Mouse (Mus musculus): ENCODE measurements around the gene Ptprn2.

Gene Ptprn2

DNA sequence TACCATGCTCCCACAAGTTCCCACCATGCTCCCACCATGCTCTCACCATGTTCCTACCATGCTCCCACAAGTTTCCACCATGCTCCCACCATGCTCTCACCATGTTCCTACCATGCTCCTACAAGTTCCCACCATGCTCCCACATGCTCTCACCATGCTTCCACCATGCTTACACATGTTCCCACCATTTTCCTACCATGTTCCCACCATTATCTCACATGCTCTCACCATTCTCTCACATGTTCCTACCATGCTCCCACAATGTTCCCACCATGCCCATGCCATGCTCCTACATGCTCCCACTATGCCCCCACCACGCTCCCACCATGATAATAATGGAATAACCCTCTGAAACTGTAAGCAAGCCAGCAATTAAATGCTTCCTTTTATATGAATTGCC, 495.8 kb downstream of the Ptprn2 start:
- DNase-seq (ENCODE audit: low spot score), result no peak

DNA sequence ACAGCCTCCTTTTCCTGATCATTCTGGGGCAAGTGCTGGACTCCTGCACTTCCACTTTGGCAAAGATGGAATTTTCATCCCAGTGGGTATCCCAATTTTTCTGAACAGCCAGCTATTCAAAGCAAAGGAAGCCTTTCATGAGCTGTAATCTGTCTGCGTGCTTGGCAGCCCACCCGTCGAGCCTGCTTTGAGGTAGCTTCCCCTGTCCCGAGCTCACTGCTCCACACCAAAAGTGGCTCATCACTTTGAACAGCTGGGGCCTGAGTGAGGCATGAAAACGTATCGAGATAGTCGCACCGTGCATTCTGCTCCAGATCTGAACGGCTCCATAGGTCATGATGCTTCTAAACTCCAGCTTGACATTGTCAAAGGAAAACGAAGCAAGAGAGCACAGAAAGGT, 503.6 kb downstream of the Ptprn2 start:
- no peak for DNase-seq (ENCODE audit: low spot score)

DNA sequence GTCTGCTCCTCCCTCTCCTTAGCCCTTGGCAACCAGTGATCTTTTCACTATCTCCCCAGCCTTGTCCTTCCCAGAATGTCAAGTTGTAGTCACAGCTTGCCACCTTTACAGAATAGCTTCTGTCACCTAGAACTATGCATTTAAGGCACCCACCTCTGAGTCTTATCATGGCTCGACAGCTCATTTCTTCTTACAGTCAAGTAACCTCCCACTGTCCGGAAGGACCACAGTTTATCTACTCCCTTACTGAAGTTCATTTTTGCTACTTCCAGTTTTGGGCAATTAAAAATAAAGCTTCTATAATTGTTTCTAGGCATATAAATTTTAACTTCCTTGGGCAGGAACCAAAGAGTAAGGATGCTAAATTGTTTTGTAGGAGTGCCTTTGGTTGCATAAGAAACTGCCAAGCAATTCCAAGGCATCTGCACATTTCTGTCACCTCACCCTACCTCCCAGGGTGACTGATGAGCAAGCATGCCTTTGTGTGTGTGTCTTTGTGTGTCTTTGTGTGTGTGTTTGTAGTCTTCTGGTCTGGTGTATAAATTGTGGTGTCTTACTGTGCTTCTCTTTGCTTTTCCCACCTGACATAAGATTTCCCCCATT, 516.1 kb downstream of the Ptprn2 start:
- DNase-seq (ENCODE audit: low spot score), result no peak

DNA sequence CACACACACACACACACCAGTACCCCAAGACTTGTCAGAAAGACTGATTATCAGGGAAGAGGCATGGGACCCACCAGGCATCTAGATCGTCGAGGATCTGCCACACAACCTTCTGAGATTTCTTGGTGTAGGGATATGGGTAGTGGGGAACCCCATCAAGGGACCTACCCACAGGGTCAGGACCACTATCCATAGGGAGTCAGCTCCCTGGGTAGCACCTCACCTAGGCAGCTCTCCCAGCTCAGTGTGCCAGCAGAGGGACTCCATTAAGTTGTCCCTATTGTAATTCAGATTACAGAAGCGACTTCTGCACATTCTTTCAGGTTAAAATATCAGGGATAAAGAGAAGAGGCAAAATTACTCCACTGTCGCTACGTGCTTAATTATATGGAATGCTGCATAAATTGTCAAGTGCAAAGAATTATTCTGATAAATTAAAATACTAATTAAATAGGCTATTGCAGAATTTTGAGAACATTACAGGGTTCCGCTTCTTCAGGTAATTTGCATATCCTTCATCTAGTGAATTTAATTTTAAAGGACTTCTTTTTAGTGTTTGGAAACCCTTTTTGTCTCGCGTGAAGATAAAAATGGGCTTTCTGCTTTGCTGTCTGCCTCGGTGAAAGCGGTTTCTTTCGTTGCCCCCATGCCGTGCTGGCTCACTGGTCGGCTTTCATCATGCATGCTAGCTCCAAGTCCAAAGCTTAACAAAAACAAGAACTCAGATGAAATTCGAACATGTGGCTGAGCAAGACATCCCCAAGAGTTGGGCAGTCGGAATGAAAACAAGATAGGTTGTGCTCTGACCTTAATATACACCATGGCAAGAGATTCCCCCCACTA, 531.5 kb downstream of the Ptprn2 start:
- no peak for DNase-seq (ENCODE audit: low spot score)

DNA sequence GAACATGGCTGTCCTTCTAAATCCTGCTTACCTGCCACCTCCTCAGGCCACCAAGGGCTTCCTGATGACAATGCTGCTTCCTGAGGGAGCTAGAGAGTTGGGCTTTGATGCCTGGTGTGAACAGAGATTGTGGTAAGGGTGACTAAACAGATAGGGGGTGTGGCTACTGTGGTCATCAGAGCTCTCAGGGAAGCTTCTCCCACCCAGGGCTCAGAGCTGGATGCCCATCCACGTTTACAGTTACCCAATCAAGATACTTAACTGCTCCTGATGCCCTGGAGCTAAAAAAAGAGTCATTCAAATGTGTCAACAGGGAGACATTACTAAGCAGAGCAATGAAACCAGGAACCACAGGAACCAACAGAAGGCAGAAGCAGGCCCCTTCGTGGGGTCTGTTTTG, 532.4 kb downstream of the Ptprn2 start:
- DNase-seq (ENCODE audit: low spot score), result no peak

DNA sequence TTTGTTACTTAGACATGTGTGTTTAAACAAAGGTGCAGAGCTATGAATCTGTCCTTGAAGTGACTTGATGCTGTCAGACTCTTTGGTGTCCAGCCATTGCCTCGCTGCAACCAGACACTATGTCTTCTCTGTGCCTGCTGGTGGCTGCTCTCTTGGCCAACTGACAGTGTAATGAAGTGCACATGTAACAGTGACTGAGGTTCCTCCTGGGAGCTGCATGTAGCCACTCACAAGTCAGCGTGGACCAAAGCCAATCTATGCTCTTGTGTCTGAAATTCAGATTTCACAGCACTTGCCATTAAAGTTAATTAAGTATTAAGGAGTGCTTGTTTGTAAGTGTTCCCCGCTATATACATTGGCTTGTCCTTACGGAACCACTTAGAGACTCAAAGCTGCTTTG, 537.7 kb downstream of the Ptprn2 start:
- DNase-seq (ENCODE audit: low spot score), result no peak

DNA sequence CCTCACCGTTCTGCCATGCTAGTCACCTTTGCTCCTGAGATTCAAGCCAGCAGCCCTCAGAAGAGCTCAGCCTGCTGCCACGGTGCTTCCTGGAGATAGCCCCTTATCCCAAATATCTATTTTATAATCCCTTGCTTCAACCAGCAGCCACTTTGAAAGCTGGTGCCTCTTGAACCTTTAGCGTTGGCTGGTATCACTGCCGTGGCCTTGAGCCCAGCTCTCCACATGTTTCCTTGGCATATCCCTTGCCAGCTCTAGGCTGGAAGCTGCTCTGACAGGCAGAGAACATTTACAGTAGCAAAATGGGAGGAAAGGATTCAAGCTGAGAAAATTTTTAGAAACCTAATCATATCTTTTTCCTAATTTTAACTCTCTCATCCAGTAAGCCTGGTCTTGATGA, 539.4 kb downstream of the Ptprn2 start:
- no peak for DNase-seq (ENCODE audit: low spot score)

DNA sequence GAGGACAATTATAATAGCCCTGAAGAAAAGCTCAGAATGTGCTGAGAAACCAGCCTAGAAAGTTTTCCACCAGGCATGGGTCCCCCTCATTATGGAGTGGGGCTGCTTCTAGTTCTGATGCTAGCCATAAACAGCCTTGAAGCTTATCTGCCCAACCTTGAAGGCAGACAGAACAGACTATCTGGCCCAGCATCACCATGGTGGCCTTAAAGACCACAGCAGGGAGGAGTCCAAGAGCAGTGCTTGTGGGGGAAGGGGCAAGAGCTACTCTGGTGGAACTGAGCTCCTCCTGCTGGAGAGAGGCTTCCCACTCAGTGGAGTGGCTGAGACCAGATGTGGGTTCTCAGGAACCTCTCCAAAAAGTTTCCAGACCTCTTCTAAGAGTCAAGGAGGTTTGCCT, 540.2 kb downstream of the Ptprn2 start:
- DNase-seq (ENCODE audit: low spot score), result no peak

DNA sequence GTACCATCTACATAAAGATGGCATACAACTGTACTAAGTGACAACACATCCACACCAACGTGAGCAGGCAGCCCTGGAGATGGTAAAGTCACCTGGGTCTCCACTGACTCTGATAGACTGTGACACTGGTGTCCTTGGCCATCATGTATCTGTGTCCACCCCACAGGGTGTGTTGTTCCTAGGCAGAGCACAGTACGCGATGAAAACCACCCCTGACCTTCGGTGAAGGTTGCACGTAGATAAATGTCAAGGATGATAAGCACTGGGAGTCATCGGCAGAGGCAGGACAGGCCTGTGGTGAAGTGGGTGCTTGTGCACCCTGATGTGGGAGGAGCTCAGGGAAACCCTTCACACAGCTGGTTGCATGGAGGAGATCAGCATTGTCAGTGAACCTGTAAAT, 541.8 kb downstream of the Ptprn2 start:
- no peak for DNase-seq (ENCODE audit: low spot score)

DNA sequence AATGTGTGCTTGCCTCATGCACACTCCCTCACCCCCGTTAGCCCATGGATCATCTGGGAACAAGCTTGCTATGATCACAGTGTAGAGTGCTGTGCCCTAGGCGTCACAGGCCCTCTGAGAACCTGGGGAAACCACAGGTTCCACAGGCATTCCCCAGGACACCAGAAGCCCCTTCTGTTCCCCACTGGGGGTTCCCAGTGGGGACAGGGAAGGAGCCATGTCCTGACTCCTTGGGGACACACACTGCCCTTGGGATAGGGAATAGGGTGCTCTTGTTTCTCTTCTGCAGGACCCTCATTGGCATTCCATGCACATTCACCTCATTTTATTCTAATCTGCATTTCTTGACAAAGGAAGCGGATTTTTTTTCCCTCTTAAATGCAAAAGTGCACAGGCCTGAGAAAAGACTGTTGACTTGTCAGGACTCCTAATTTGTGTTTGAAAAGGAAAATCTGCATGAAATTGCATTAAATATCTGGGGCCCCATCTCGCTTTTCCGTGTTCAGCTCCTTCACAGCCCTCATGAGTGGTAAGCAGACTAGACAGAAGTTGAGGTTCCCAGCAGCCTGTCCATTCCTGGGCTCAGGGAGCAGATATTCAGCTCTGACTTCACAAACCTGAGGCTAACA, 542.9 kb downstream of the Ptprn2 start:
- no peak for DNase-seq (ENCODE audit: low spot score)

DNA sequence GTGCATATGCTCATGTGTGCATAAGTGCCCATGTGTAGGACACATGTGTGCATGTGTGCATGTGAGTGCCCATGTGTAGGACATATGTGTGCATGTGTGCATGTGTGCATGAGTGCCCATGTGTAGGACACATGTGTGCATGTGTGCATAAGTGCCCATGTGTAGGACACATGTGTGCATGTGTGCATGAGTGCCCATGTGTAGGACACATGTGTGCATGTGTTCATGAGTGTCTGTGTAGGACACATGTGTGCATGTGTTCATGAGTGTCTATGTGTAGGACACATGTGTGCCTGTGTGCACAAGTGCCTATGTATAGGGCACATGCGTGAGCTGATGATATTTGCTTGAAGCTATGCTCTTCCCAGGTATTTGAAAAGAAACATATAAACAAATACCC, 547.7 kb downstream of the Ptprn2 start:
- no peak for DNase-seq (ENCODE audit: low spot score)

DNA sequence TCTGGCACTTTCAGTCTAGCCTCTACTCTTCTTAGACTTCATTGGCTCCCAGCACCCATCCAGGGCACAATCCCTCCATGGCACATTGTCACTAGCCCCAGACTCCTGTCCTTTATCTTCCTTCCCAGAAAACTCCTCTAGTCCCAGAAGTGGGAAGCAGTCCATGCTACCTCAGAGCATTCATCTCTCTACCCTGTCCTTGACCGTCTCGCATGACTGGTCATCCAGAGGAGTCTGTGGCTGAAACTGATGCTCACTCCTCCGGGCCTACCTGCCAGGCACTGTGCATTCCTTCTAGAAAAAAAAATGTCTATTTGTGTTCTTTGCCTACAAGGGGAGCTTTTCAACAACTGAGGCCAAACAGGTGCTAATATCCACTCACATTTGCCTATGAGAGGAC, 549.0 kb downstream of the Ptprn2 start:
- DNase-seq (ENCODE audit: low spot score), result no peak

DNA sequence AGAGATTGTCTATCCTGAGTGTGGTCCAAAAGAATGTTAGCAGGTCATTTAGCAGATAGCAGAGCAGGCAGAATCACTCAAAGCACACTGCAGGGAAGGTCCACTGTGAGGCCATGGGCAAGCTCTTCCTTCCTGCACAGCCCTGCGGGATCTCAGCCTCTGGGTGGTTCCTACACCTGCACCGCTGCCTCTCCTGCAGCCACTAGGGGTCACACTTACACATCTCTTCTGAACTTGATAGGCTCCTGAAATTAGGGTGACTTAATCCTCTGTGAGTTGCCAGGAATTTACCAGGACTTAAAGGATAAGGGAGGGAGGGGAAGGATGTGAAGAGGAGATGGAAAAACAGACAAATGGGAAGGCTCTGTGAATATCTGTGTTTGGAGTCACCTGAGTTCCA, 549.7 kb downstream of the Ptprn2 start:
- peak; percentile 39 for DNase-seq (ENCODE audit: low spot score)

DNA sequence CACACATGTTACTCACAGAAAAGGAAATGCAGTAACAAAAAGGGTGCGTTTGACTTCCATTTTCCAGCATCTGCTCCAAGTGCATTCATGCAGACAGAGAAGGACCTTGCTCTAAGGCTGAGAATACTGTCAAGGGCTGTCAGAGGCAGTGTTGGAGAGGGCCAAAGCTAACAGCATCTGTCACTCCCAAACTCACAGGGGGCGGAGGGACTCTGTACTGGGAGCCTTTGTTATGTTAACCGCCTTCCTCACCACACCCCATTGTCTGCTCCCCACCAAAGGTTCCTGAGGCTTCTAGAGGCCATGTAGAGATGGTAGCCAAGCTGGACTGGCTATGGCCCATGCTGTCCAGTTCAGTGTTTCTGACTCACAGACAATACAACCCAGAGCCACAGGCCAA, 553.9 kb downstream of the Ptprn2 start:
- no peak for DNase-seq (ENCODE audit: low spot score)

DNA sequence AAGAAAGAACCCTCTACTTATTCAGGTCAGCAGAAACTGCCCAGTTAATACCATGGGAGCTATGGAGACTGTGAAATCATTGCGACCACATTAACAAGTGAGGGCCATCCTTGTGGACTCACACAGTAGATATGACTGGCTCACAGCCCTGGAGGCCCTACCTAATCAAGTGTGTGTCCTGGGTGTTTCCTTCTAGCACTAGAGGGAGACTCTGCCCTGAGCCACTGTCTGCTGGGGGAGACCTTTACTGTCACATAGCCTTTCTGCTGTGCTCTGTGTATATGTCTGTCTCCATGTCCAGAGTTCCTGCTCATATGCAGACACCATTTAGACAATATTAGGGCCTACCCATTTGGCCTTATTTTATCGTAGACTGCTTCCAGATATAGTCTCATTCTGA, 555.9 kb downstream of the Ptprn2 start:
- no peak for DNase-seq (ENCODE audit: low spot score)

DNA sequence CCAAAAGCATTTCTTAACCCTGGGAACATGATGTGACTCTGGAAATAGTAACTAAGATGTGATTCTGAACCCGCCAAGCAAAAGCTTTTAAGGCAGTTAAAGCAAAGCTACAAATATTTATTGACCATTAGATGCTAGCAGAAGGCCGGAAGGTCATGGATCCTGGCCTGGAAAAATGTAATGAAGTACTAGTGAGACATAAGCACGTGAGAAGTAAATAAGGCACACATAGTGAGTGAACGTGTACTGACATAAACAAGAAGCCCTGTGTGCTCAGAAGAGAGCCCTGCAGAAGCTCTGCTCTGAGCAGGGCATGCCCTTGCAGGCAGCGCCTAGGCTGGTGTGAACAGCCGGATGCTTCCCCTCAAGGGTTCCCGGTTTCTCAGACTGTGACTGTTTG, 557.2 kb downstream of the Ptprn2 start:
- no peak for DNase-seq (ENCODE audit: low spot score)

DNA sequence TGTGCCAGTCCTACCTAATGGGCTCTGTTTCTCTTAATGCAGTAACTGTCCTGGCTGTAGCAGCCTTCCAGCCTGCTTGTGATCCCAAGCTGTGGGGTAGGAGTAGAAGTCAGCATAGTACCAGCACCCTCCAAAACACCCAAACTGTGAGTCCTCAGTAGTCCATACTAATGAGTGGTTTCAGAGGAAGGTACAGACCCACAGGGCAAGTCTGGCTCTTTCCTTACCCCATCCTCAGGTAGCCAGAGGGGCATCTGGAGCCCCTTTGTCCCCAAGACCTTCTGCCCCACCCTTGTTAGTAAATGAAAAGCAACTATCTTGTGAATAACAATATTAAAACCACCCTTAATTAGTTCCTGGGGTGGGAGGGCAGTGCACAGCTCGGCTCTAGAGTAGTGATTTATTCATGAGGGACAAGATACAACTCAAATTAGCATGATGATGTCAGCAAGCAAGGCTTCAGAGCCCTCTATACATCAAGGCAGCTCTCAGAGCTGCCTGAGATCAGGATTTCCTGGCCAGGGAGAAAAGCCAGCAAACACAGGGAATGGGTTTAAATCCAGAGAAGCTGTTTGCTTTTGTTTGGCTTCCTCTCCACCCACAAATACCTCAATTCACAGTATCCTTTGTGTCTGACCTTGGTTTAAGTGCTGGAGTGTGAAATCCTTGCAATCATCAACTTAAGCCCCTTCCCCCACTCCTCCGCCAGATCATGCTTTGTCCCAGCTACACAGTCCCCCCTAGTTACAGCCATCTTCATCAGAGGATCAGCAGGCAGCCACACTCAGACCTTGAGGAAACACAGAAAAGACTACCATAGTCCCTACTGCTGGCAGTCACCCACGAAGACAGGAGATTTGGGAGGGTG, 562.1 kb downstream of the Ptprn2 start:
- no peak for DNase-seq (ENCODE audit: low spot score)

DNA sequence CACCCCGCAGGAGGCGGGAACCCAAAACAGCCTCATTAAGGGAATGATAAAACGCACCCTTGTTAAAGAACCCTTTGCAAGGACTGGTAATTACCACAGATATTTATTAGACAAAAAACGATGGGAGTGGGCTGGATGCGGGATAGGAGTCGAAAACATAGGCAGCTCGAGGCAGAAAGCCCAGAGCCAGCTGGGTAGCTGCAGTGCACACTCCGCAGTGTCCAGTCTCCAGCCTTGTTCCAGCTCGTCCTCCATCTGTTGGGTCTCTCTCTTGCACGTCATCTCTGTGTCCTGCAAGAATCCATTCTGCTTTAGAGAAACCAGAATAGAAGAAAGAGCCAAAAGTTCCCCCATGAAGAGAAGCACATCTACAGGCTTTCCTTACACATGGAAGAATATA, 564.3 kb downstream of the Ptprn2 start:
- DNase-seq (ENCODE audit: low spot score), result no peak

DNA sequence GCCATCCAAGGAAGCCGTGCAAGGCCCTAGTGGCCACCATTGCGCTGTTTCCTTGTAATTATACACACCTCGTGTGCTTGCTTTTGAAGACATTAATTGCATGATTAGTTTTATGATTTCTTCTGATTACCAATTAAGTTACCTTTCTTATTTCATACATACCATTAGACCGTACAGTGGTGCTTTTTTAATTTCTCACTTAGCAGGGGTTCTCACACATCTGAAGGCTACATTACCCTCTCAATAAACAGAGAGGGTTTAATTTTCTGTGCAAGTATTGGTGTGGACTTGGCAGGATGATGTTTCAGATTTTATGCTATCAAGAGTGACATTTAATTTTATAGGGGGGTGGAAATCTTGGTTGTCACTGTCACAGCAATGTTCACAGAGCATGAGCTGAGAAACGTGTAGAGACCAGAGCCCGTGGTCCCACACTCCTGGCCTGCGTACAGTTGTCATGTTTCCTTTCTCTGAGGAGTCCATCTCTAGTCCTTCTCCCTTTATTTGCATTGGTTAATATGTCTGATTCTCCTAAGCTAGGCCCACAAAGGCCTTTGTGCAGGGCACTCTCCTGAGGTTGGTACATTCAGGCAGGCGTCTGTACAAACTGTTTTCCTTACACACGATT, 567.8 kb downstream of the Ptprn2 start:
- DNase-seq (ENCODE audit: low spot score), result no peak

DNA sequence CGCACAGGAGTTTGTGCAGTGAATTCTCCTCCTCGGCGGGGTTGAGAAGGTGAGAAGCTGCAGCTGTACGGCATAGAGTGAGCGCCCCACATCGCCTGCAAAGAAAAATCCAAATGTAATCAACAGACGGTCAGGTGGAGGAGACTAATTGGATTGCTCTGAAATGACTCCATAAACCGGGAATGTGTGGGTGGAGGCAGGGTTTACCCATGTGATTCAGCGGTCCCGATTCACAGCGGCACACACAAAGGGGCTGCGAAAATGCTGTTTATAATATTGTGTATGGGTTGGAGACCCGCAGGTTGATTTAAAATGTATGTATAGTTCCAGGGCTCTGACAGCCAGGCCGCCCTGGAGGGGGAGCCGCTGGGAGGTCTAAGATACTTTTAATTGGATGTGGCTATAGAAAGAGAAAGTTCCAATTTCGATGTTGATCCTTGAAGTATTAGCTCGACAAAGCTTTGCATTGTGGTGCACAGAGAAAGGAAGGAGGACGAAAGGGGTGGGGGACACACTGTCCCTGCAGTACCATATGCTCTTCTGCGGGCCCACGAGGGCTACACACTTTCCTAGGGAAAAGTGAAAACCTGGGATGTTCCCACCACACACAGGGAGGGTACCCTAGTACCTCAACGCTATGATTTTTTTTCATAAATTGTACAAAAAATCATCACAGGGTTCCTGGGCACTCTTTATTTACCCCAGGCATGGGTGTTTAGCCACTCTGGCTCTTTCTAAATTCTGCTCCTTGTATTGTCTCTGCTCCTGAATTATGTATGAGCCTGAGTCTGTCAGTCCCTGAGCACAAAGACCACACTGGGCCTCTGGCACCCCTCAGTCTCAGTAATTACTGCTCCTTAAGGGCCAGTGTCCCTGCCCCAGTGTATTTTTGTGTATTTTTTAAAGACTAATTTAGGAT, 568.6 kb downstream of the Ptprn2 start:
- DNase-seq (ENCODE audit: low spot score), result no peak
